Mouse (Mus musculus): ENCODE data around the gene Pcna.

- no peak for TF ChIP-seq CTCF (IDR thresholded peaks at IDR 0.05)
- no peak for TF ChIP-seq POLR2A (IDR thresholded peaks at IDR 0.05; ENCODE audit: insufficient read depth, low read depth, low read length)
Observed at GRCm38 (mm10) chr2:132243370-132243769, 9.7 kb downstream of the Pcna start.
